Mouse (Mus musculus) layer of hippocampus, postnatal 36 days (tissue): Measurements from ENCODE around the gene Gpcpd1. TPM values are rescaled to one million over a fixed set of nuclear protein-coding genes. Genes with fewer than 3 reads are reported as not detected.
"Not testable (repeated sequence)": the region's sequence is repeated elsewhere in the genome, so short reads cannot be mapped to it uniquely, and the experiment has no call there.

Experiments used
- DNase-seq, 2 experiments: peaks; one replicate each; pipeline ENCODE4 v3.0.0; 2022
- total RNA-seq, 2 experiments: library from RNA; stranded (reverse); gene quantifications; 2 replicates each; pipeline ENCODE4 v1.2.3; 2021

Gene Gpcpd1
- total RNA-seq = 10 to 100 TPM; 63.8 to 67.2 TPM

GRCm38 (mm10) chr2:132587240-132587779 lies at the start of gene Gpcpd1:
Gene Gpcpd1 (minus strand): TSS chr2:132587729.
- DNase-seq = no peak

- no peak for DNase-seq
Measured at GRCm38 (mm10) chr2:132636534-132636933, 49.0 kb upstream of the Gpcpd1 start.

DNA sequence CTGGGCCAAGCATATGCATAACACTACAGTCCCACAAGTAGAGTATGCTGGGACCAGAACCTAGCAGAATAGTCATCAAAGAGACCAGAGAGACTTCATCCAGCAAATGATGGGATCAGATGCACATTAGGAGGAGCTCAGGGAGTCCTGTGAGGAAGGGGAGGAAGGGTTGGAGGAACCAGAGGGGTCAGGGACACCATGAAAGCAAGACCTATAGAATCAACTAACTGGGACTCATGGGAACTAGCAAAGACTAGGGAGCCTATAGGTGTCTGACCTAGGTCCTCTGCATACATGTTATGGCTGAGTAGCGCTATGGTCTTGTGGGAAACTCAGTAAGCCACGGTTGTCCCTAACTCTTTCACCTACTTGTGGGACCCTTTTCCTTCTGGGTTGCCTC lies 41.1 kb upstream of the Gpcpd1 start:
- no peak for DNase-seq

GRCm38 (mm10) chr2:132623092-132623491 lies 35.6 kb upstream of the Gpcpd1 start:
- DNase-seq = no peak

DNA sequence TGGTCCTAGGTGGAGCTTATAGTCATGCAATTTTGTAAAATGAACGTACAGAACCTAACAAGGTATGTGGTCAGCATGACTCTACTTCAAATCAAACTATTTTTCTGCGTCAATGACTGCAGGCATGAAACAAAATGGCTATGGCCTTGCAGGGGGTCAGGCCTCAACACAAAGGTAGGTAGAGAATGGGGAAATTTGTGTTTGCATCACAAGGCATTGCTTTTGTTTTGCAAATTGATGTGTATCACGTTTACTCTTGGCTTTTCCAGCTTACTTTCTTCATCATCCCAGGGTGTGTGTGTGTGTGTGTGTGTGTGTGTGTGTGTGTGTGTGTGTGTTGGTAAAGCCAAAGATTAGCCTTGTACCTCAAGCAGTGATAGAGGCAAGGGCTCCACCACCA lies 30.2 kb upstream of the Gpcpd1 start:
- no peak for DNase-seq

DNA sequence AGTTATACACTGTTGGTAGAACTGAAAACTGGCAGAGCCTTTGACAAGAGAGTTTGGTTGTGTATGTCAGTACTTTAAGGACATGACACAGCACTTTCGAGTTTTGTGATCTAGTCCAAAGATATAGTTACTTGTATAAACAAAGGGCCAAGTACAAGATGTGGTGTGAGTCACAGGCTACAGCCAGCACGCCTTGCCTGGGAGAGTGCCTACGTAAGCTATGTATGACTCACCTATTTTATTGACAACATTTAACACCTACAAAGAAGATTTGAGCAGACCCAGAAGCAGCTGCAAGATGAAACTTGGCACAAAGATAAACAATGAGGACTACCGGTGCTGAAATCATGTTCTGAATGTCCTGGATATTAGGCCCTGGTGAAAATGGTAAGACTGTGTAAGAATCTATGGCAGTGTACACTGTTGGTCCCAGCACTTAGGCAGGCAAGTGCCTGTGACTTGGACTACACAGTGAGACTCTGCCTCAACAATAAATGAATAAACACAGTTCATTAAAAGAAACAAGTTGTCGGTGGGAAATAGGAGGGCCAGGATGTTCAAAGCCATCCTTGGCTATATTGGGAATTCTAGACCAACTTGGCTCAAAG lies 26.2 kb upstream of the Gpcpd1 start:
- DNase-seq = no peak

DNA sequence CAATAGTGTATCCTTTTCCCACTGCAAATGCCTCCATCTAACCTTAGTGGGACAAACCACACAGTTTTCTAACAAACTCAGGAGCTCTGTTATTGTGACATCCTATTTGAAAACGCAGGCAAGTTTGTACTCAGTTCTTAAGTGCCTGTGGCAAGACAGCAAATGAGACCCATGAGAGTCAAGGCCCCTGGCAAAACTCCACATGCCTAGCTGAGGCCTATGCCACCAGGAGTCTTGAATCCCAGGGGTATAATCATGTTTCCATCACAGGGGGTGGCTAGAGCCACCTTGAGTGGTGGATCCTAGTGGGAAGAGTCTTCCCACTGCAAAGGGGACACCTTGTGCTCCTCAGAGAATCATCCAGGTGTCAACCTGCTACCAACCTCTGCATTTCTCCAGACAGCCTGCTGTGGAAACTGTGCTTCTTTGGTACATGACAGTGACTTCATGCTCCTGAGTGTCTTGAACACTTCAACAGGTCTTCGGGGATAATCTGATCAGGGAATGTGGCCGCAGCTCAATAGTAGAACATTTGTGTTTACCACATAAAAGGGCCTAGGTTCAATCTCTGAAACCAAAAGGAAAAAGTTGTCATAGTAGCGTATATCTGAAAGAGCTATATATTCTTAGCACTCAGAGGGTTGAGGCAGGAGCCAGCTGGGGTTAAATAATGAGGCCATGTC lies 24.2 kb upstream of the Gpcpd1 start:
- no peak for DNase-seq

GRCm38 (mm10) chr2:132607141-132608093 lies 19.9 kb upstream of the Gpcpd1 start:
- no peak for DNase-seq

GRCm38 (mm10) chr2:132605795-132606563 lies 18.4 kb upstream of the Gpcpd1 start:
- no peak for DNase-seq

DNA sequence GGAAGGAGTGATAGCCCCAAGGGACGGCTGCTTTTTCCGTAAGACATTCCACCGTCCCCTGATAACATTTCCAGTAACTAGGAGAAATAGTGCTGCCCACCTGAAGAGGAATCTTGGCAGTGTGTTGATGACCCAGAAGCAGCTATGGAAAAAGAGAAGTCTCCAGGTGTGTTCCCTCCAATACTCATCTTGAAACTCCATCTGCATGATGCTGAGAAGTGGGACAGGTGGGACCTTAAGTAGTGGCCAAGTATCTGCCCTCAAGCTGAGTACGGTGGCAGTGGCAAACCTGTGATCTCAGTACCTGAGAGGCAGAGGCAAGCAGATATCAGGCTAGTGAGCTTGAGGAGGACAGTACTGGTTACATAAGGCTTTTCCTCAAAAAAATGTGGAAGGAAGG lies 17.4 kb upstream of the Gpcpd1 start:
- no peak for DNase-seq

- no peak for DNase-seq
Measured at GRCm38 (mm10) chr2:132603706-132604105, 16.2 kb upstream of the Gpcpd1 start.

DNA sequence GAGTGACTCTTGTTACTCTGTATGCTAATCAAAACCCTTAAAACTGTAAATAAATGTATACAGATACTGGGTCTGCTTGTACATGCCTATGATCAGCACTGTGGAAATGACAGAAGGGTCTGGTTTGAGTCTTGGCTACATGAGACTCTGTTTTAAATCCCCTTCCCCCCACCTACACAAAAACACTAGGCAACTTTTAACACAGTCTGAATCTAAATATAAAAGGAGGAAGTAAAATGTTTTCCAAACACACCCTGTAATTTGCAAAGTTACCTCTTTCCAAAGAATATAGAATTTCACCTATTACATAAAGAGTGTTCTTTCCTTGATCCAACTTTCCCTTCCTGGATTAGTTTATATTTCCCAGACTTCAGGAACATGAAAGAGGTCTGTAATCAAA lies 14.2 kb upstream of the Gpcpd1 start:
- DNase-seq = no peak

DNA sequence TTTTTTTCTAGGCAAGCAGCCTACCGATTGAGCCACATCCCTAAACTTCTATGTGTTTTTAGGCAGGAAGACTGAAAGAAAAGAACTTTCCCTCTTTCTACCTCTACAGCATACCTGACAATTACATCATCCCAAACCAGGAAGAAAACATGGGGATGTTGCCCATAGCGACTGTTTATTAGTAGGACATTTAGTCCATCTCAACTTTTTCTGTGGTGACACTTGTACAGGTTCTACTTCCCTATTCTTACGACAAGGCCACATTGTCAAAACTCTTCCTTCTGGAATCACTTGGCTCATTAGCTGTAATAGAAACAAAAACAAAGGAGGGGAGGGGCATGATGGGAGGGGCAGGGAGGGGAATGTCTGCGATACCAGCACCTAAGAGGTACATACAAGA lies 12.6 kb upstream of the Gpcpd1 start:
- no peak for DNase-seq

GRCm38 (mm10) chr2:132599127-132599526 lies 11.6 kb upstream of the Gpcpd1 start:
- no peak for DNase-seq

DNA sequence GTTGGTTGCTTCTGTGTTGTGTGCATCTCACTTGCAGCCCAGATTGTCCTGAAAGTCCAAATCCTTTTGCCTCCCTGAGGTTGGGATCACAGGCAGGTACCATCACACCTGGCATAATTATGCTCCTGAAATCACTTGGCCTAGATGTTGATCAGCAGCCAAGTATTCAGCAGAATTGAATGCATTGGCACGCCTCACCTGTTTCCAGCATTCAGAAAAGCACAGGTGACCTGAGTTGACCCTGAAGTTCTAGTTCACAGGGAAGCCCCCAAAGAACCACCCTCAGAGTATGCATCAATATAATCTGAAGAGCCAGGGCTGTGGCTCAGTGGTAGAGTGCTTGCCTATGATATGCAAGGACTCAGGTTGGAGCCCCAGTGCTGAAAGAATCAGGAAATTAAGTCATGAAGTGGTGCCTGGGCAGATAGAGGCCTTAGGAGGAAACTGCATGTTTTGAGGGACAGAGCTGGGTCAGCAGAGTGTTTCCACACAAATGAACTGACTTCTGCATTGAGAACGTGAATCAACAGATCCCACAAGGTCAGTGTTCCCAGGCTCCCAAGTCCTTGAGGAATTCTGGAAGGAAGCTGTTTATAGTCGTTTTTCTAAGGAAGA lies 10.4 kb upstream of the Gpcpd1 start:
- DNase-seq = no peak

- DNase-seq = no peak
Measured at GRCm38 (mm10) chr2:132597226-132597625, 9.7 kb upstream of the Gpcpd1 start.

DNA sequence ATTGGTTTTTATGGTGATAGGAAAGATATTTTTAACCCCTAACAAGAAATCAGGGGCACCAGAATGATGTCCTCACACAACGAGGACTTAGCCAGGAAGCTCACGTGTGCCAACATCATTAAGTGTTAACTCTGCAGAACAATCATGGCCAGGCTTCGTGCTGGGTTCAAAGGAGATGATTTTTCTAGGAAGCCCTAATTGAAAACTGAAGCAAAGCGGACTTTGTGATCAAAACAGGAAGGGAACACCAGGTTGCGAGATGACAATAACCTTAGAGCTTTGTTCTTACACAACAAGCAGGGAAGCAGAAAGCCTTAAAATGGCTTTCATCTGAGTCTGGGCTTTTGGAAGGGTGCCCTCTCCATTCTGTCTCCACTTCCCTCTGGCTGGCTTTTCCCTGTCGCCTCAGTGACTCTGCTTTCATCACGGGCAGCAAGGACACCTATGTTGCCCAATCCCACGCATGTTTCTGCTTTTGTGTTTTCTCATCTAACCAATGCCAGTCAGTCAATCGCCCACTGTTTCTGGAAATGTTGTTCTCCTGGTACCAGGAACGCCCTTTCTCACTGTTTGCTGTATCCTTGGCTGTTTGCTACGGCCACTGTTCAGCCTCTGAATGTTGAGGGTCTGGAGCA lies 8.2 kb upstream of the Gpcpd1 start:
- DNase-seq = no peak

GRCm38 (mm10) chr2:132592126-132592525 lies 4.6 kb upstream of the Gpcpd1 start:
- no peak for DNase-seq

DNA sequence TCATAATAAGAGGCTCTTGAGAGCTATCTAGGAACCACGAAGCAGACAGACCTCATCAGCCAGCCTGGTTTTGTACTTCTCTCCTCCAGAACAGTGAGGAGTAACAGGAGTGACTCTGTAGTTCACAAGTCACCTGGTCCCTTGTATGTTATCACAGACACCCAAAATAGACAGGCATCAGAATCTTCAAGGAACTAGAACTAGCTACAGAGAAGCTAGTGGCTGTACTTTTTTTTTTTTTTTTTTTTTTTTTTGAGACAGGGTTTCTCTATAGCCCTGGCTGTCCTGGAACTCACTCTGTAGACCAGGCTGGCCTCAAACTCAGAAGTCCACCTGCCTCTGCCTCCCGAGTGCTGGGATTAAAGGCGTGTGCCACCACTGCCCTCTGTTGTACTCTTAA lies 4.0 kb upstream of the Gpcpd1 start:
- DNase-seq = not testable (repeated sequence)

DNA sequence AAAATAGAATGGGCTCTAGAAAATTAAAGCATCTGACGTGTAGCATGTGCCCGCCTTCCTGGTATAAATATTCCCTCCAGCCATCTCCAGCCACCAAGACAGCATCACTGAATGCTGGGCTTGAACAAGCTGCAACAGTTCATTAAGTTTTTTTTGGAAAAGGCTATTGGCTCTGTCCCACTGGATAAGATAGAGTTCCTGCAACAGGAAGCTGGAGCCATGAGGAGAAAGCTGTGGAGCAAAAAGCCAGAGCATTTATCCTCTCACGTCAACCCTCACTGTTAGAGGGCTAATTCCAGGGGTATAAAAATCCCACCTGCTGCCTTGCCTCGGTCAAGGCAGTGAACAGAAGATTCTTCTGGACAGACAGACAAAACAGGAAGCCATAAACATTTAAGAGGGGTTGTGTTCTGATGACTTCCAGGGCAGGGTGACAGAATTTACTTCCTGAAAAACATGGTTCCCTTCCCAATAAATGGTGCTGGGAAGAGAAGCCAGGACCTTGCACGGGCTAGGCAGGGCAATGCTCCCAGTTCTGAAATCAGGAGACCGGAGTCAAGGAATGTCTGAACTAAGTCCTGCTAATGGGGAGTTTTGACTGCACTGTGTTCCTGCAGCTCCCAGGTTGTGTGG lies 2.5 kb upstream of the Gpcpd1 start:
- DNase-seq = no peak

GRCm38 (mm10) chr2:132586006-132586405 lies 1.5 kb downstream of the Gpcpd1 start:
- DNase-seq = no peak
